Mouse (Mus musculus) liver, postnatal 0 days (tissue): ENCODE results near the gene Abhd15. TPM values are rescaled to one million over a fixed set of nuclear protein-coding genes. Genes with fewer than 3 reads are reported as not detected.
A peak's percentile ranks its signal among the peaks of the same experiment; 100 is the strongest.

Experiments used
- ATAC-seq: fragments of 200-750 bp; cut with Nextera tagmentation; 2 replicates; pipeline ENCODE4 v1.8.0; 2017; ENCODE audit warnings: mild to moderate bottlenecking, moderate library complexity
- DNase-seq: peaks from one replicate; pipeline ENCODE4 v3.0.0-alpha.2; 2016
- H3K27ac ChIP-seq: fragments of 300-500 bp; sonication (generic); 2 replicates; pipeline ENCODE4 v1.5.1; 2014; ENCODE audit warnings: antibody characterized with exemption, moderate library complexity, mild to moderate bottlenecking, low read depth
- H3K27me3 ChIP-seq: fragments of 300-500 bp; sonication (generic); 2 replicates; pipeline ENCODE4 v1.6.1; 2014; ENCODE audit warnings: low read length, control low read depth, mixed read lengths; ENCODE audit not compliant: insufficient read depth
- H3K36me3 ChIP-seq: fragments of 300-500 bp; sonication (generic); replicated peaks from 2 replicates; pipeline ENCODE4 v1.6.1; 2014; ENCODE audit warnings: mild to moderate bottlenecking, control low read depth, low read length, moderate library complexity, mixed read lengths; ENCODE audit not compliant: insufficient read depth
- H3K4me1 ChIP-seq: fragments of 300-500 bp; sonication (generic); 2 replicates; pipeline ENCODE4 v1.6.1; 2014; ENCODE audit warnings: antibody characterized with exemption, mild to moderate bottlenecking, control low read depth; ENCODE audit not compliant: insufficient read depth
- H3K4me2 ChIP-seq: fragments of 300-500 bp; sonication (generic); 2 replicates; pipeline ENCODE4 v1.6.1; 2014; ENCODE audit warnings: low read depth, mild to moderate bottlenecking, low read length, moderate library complexity, mixed read lengths
- H3K4me3 ChIP-seq: fragments of 300-500 bp; sonication (generic); 2 replicates; pipeline ENCODE4 v1.5.1; 2014; ENCODE audit warnings: low read depth, low read length
- H3K9ac ChIP-seq: fragments of 300-500 bp; sonication (generic); replicated peaks from 2 replicates; pipeline ENCODE4 v1.6.1; 2014; ENCODE audit warnings: mild to moderate bottlenecking, moderate library complexity
- H3K9me3 ChIP-seq: fragments of 300-500 bp; sonication (generic); 2 replicates; pipeline ENCODE4 v1.6.1; 2016; ENCODE audit warnings: mild to moderate bottlenecking, control low read depth, low read length, mixed read lengths
- CTCF ChIP-seq: sonication (generic); IDR thresholded peaks from 2 replicates; pipeline ENCODE4 v1.5.1; 2016; ENCODE audit warnings: antibody characterized with exemption, low read depth
- EP300 ChIP-seq: IDR thresholded peaks from 2 replicates; pipeline ENCODE4 v1.6.1; 2016; ENCODE audit warnings: antibody characterized with exemption, low read depth, mild to moderate bottlenecking
- WGBS: fragments of 180-500 bp; shearing (Covaris S2); extraction: QIAGEN DNeasy Blood & Tissue Kit; methylation state at CpG from one replicate; pipeline ENCODE4 v1.1.7; 2014; ENCODE audit not compliant: insufficient replicate concordance; 5-methylcytosine and 5-hydroxymethylcytosine counted together
- polyA plus RNA-seq: library from polyadenylated mRNA; unstranded; fragments of >200 nt; fragmentation: Nextera tagmentation; extraction: Ambion mirVana; gene quantifications from 2 replicates; pipeline ENCODE4 v1.2.1, GENCODE M21; 2015

Gene Abhd15
- polyA plus RNA-seq, 1 experiment from 2014 or later = 16.2 TPM

DNA sequence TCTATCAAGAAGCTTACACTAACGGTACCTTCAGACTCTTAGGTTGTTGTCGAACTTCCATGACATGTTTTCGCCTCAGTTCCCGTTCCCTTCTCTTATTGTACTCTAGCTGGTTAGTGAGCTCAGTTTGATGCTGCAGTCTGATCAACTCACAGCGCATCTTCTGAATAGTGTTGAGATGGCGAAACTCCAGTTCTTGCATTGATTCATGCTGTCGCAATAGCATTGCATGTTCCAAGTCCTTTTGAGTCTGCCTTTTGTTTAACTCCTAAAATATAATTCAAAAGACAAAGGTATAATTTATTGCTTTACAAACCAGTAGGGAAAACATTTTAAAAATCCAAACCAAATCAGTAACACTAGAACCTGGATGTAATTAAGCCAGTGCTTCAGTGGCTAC lies 30.3 kb downstream of the Abhd15 start:
- Histone ChIP-seq H3K36me3 (peaks cover 54% of the 10 kb centered on the region), H3K27me3 (no peaks in the 10 kb centered on the region), H3K27ac (no peak overlapping the region), H3K9me3 (no peaks in the 10 kb centered on the region), H3K4me3 (no peak overlapping the region), H3K4me2 (no peak overlapping the region), H3K4me1 (no peaks in the 10 kb centered on the region), H3K9ac (no peak overlapping the region)
- DNase-seq (peak; percentile 21), ATAC-seq (no peak)
- WGBS = 83% methylated on average over 7 of the region's 7 CpGs
- TF ChIP-seq EP300 (no peak), CTCF (no peak)

DNA sequence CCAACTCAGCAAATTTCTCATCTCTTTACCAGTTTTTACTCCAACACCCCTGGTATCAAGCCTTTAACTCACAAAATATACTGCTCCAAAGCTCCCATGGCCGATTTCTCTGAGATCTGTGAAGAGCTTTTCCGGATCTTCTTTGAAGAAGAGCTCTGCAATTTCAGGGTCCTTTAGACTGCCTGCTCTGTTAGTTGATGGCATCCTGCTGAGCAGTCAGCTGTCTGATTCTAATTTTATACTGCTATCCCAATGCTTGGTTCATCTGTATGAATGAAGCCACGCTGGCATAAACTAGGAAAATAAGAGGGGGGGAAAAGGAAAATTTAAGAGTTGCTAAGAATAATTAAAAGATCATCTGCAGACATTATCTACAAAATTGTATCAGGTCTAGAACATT lies 70.3 kb downstream of the Abhd15 start:
- ATAC-seq (no peak), DNase-seq (no peak)
- Histone ChIP-seq H3K27me3 (no peaks in the 10 kb centered on the region), H3K36me3 (peaks cover 27% of the 10 kb centered on the region), H3K9me3 (no peaks in the 10 kb centered on the region), H3K4me1 (no peaks in the 10 kb centered on the region), H3K4me2 (no peak overlapping the region), H3K9ac (no peak overlapping the region), H3K27ac (no peak overlapping the region), H3K4me3 (no peak overlapping the region)
- TF ChIP-seq CTCF (no peak), EP300 (no peak)
- 90% methylated on average over 3 of the region's 3 CpGs for WGBS

Other genes starting within 250 kb of the Abhd15 start
- gene Coro6, start 52.7 kb upstream of the Abhd15 start, polyA plus RNA-seq = 0.05 and 0.38 TPM in 2 replicates
- gene Ankrd13b, start 25.4 kb upstream of the Abhd15 start, polyA plus RNA-seq = 0.53 and 0.72 TPM in 2 replicates
- gene Git1, start 21.6 kb upstream of the Abhd15 start, polyA plus RNA-seq = 2.1 and 2.5 TPM in 2 replicates
- 4.8 and 5.4 TPM in 2 replicates for gene Trp53i13, start 859 bp downstream of the Abhd15 start, polyA plus RNA-seq
- 0.18 and 0.28 TPM in 2 replicates for gene Gm10392, start 4.1 kb downstream of the Abhd15 start, polyA plus RNA-seq
- 4.8 and 5.0 TPM in 2 replicates for gene Taok1, start 92.7 kb downstream of the Abhd15 start, polyA plus RNA-seq
- gene Nufip2, start 171.0 kb downstream of the Abhd15 start, polyA plus RNA-seq = 2.0 and 2.4 TPM in 2 replicates
- not detected in 2 replicates for gene Cryba1, start 210.2 kb downstream of the Abhd15 start, polyA plus RNA-seq
- gene Myo18a, start 248.1 kb downstream of the Abhd15 start, polyA plus RNA-seq = 10.4 and 10.5 TPM in 2 replicates